Mouse (Mus musculus): ENCODE measurements around the gene Ccdc9b.

Ccdc9b gene

DNA sequence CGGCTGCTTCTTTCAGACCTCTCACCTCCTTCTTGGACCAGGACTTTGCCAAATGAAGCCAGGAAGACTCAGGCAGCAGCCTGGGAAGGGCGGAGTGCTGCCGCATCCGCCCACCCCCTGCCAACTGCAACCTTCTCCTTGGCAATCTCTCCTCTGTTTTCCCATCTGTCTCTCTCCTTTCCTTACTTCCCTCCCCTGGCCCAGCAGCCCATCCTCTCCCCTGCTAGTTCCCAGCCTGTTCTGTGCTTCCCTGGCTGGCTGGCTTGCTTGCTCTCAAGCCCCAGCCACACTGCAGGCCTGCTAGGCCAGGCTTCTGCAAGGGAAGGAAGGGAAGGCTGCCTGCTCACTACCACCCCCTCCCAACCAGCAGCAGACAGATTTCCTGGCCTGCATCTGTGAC lies 13.4 kb upstream of the Ccdc9b start:
- DNase-seq, result peak; percentile 74 to 77

DNA sequence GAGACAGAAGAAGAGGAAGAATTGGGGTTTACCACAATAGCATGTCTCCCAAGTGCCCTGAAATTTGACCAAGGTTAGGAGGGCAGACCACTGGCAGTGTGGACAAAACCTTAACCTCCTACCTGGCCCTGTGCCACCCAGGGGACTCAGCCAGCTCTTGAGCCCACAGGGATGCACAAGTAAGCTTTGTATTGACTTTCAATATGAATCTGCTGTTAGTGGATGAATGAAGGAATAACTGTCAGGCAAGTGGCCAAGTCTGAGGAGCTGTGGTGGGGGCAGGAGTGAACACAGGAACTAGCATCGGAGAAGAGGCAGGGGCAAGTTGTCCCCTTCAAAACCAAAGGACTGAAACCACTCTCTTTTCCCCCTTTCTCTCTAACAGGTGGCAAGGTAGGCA lies 12.9 kb upstream of the Ccdc9b start:
- peak; percentile 41 to 55 for DNase-seq

DNA sequence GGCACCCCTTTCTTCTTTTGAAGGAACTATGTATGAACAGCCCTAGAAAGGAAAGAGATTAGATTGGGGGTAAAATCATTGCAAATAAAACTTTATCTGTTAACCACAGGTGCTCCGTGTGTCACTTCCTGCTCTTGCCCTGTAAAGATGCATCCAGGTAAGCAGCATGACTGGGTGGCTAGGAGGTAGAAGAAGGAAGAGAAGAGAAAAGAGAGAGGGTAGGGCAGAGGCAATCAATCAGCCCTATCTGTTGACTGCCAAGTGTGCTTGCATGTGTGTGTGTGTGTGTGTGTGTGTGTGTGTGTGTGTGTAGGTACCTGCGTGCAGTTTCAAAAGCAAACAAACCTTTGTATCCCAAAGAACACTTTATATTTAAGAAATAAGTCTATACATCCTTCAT lies 12.1 kb upstream of the Ccdc9b start:
- DNase-seq, result no peak

DNA sequence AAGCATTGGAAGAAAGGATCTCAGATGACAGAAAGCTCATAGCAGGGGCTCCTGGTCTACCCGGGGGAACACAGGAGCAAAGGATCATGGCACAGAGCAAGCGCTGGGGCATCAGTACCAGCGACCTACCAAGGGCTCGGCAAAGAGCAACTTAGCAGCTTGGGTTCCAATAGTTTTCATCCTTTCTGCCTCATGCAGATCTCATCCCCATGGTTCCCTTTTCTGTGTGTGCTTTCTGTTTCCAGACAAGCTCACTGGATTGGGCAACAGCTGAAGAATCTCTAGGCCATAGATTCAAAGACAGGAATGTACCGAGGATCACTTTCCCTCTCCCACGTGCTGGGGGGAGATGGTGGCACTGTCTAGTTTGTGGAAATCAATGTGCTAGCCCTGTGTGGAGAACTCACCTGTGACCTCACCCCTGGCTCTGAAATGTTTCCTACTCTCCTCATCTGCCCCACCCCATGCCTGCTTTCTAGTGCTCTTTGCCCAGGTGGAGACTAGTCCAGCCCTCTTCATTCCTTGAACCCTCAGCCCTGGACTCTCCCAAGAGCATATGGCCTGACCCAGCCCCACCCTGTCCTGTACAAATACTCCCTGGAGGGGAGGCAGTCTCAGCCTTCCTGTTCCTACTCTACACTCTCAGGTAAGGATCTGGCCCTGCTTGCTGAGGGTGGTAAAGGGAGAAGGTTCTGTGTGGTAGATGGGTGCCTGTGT lies 9.9 kb upstream of the Ccdc9b start, which contains the start of gene Phgr1:
Gene Phgr1, plus strand, starts transcription at position 612 of the 717 bp plus-strand sequence.
- no peak for DNase-seq

DNA sequence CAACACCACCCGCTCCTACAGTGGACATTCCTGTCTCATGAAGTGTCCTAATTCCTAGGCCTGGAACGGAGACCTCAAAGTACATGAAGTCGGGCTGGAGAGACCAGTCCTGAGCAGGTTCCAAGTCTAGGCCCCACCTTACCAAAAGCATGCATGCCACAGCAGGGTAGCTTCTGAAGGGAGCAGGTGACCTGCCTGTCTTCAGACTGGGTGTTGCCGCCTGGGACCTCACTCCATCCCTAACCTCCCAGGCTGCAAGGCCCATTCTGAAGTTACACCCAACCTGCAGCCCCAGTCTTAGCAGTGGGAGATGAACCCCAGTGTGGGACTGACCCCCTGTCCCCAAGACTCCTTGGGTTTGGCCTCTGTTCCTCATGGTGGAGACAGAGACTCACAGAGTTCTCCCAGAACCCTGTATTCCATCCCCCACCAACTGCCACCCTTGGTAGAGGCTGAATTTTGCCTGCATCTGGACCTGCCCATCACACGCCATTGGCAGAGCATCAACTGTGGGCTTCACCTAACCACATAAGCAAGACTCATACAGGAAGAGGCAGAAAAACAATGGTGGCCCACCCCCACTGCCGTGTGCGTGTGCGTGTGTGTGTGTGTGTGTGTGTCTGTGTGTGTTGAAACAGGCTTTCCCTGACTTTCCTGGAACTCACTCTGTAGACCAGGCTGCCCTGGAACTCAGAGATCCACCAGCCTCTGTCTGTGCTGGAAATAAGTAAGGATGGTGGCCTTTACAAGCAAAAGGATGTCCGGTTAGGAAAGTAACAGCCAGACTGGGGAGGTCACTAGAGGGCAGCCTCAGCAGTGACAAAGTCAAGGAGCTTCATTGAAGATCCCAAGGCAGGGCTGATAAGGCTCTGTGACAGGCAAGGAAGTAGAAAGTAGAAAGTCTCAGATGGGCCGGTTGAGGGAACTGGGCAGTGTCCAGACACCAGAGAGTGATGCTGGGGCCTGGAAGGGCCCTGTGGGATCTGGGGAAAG lies 3.9 kb upstream of the Ccdc9b start:
- no peak for DNase-seq

DNA sequence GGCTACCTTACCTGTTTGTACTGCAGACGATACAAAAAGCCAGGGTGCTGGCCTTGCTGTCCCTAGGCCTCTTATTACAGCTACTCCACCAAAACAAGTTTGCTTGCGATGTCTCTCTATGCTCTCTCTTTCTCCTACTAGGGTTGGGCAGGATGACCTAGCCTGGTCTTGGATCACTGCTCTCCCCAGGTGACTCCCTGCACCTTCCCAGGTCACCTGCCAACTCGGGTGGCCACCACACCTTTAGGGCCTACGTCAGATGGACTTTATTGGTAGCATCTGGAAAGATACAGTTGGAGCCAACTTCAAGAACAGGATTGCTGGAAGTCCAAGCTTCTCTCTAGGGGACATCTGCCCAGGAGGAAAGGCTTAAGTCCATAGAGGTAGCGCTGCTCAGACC lies 2.4 kb upstream of the Ccdc9b start:
- DNase-seq, result no peak

DNA sequence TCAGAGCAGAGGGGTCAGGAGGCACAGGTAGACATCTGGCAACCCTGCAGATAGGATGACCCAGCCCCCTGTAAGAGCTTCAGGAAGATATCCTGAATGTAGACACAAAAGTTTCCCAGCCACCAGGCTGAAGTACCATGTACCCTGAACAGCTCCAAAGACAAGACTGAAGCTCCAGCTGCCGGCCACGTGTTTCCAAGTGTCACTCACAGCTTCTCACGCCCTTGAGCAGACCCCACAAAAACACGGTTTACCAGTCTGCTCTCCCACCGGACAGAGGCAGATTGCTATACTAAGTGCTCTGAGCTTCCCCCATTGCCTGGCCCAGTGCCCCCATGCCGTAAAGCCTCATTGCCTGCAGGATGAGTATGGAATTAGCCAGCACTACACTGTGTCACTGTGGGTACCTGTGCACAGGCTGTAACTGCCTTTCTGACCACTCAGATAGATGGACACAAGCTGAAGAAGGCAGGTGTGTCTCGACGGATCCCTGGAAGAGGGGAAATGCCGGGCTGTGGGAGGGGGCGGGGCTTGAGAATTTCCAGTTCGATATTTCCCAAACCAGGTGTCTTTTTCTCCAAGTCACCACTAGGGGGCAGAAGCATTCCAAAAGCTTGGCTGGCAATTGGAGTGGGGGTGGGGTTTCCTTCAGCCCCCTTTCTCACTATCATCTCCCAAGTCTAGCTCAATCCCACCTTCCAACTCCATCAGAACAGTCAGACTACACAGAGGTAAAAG lies 1.8 kb upstream of the Ccdc9b start:
- DNase-seq, result peak; percentile 59 to 77

DNA sequence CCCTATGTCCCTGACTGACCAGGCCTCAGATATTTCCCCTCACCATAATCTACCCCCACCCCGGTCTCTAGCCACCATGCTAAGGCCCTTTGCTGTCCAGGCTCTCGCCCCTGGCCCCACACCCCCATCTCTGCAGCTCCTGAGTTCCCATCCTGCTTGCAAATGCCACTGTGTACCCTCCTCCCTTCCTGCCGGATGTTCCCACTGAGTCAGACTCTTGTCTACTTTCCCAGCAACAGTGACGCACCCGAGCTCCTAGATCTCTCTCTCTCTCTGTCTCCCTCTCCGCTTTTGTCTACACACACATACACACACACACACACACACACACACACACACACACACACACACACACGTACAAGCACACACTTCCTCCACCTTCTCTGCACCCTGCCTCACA lies 1.0 kb upstream of the Ccdc9b start:
- no peak for DNase-seq

DNA sequence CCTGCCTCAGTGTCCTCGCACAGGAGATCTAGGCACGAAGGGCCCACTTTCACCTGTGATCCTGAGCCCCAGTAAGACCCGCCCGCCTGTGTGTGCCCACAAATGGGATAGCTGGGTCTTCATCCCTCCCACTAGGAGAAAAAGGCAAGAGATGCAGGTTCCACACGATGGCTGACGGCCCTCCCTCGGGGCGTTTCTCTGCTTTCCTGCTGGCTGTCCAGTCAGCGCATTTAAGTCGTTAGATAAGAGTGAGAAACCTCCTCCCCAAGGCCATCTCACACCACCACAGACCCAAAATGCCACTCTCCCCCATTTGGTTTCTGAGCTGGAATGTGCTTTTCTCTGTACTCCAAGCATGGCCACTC lies 305 bp upstream of the Ccdc9b start:
- DNase-seq, result no peak

DNA sequence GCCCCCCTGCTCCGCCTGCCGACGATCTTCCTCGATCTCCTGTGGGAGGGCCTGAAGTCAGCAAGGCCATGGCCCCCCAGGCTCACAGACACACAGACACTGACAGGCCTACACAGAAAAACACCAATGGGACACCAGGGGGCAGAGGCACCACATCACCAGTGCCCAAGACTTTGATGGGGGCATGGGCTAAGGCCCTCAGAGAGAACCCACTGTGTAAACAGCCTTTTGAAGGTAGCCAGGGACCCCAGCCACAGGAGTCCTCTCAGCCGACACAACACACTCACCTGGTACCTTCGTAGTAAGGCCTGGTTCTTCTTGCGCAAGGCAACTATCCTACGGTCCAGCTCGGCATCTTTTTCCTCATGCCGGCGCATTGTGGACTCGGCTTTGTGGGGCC lies 1.1 kb downstream of the Ccdc9b start:
- DNase-seq, result peak in 1 of 2 experiments; percentile 36

DNA sequence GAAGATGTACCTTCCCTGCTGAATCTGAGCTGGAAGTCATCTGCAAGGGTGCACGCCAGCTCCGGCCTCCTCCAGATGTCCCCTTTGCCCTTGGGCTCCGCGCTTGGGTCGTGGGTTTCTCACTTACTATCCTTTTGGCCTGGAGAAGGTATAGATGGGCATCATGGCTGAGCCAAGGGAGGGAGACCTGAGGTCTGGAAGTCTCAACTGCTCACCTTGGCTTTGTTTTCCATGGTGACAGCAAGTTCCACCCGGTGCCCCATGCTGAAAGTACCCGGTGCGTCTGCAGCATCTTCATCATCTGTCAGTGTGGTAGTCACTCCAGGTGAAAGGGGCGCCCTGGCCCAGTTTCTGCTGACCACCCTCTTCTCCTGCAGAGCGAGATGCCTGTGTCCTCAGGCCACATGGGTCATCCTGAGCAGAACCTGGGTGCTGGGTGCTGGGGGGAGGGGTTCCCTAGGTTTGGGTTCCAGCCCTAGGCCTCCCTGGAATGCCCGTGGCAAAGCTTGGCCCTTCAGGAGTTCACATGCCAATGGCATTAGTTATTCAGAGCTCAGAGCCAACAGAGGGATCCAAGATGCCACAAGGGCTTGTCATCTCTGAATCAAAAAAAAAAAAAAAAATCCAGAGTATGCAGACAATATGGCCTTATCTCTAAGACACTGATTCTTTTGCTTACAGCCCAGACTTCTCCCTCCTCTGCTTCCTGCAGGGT lies 2.0 kb downstream of the Ccdc9b start:
- peak in 1 of 2 experiments; percentile 13 for DNase-seq

DNA sequence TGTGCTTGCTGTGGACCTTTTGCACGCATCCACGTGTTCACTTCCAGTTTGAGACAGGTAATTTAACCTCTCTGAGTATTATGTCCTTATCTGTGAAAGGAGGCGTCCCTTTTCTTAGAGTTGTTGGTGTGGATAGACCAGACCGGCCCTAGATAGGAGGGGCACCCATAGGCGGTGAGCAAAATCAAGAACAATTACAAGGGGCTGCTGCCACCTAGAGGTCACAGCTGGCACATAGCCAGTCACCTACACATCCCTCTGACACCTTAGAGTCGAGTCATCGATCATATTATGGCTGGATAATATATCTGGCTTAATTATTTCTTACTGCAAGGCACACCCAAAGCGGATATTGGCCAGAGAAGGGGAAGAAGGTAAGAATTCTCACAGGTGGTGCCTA lies 2.6 kb downstream of the Ccdc9b start:
- peak; percentile 45 to 70 for DNase-seq

DNA sequence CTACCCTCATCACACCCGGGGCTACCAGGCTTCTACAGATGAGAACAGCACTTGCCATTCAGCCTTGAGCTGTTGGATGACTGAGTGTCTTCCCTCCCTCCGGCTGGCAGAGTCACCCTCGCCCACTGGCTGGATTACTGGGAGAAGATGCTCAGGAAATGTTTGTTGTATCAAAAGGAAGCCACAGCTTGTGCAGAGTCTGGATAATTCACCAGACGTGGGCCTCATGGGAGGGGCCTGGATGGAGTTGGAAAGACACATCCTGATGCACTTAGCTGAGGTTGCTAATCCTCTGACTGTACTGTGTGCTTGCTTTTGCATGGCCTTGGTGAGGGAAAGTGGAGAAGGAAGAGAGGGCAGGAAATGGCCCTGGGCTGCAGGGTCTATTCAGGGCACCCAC lies 6.4 kb downstream of the Ccdc9b start:
- peak; percentile 2 for DNase-seq

DNA sequence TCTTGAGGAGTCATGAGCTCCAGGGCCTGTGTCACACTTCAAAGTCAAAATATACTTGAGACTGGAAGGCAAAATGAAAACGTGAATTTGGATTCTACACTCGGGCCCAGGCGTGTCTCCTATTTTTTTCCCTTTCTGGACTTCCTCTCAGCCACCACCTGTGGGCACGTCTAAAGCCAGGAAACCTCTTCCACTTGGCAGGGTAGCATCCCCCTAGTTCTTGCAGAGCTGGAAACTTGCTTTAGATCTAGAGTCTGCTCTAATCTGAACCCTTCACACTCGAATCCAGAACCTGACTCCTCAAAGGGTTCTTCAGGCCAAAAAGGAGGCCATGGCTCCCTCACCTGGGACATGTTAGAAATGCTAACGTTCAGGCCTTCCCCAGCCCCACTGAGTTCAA lies 7.1 kb downstream of the Ccdc9b start:
- DNase-seq, result peak in 1 of 2 experiments; percentile 0

DNA sequence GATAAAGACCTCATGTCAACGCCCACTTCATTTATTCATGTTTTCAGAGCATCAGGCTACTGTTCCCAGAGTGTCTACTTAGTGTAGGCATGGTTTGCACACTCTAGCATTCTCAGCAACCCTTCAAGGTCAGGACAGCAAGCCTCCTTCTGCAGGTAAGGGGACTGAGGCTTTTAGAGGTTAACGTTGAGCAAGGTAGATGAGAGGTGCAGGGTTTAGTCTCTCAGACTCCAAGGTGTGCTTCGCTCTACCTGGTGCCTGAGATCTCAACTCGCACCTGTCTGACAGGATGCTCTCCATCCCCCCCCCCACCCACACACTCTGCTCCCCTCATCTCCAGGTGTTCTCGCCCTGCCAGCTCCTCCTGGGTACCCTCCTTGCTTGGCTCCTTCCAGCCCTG lies 8.3 kb downstream of the Ccdc9b start:
- DNase-seq, result peak; percentile 0 to 1

DNA sequence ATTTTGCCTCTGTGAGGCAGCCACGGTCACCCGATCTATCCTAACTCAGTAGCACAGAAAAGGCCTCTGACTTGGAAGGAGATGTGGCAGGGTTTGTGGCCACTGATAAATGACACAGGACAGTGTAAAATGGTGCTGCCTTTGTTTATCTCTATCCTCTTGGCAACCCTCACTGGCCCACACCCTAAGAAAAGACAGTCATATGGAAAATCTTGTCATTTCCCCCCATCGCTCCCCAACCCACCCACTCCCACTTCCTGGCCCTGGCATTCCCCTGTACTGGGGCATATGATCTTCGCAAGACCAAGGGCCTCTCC lies 9.7 kb downstream of the Ccdc9b start:
- DNase-seq, result no peak

DNA sequence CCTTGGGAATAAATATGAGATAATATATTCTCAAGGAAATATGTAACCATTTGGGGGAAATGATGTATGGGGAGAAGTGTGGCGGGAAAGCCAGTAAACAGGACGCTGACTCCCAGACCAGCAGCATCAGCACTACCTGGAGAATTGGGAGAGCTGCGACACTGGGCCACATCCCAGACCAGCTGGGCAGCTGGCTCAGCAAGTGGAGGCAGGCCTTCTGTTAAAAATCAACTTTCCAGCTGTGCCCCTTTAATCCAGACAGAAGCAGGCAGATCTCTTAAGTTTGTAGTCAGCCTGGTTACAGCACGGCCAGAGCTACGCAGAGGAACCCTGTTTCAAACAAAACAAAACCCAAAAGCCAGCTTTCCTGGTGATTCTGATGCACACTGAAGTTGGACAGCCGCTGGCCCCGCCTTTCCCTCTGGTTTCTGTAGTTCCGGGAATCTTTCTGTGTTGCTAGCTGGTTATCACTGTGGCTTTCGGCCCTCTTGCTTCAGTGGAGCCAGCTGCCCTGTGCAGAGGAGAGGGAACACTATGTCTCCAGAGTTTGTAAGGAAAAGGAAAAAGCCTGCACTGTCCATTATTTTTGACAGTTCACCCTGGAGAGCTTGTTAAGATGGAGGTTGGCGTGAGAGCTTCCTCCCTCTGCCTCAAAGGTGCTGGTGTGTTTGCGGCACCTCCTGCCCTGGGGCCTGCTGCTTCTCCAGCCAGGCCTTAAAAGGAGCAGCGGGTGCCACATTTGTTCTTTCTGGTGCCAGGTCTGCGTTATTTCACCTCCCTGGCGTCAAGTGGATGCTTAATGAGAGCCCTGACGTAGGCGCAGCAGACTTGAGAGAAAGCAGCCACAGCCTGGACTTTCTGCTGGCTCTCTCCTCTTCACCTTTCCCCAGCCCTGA lies 10.3 kb downstream of the Ccdc9b start:
- DNase-seq, result peak; percentile 10 to 16

DNA sequence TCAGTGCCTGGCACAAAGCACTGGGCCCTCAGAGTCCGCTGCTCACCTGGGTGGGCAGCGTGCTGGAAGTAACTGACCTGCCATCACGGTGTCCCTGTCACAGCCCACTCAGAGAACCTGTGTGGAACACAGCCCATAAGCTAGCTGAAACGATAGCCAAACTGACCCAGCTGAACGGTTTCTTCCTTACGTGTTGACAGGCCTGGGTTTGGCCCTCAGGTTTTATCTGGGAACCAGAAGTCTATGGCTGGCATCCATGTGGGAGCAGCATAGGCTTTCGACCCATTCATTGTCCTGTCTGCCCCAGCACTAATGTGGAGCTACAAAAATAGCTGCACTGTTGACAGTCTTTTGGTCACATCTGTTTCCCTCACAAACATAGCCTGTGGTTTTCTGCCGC lies 12.0 kb downstream of the Ccdc9b start:
- peak in 1 of 2 experiments; percentile 8 for DNase-seq

DNA sequence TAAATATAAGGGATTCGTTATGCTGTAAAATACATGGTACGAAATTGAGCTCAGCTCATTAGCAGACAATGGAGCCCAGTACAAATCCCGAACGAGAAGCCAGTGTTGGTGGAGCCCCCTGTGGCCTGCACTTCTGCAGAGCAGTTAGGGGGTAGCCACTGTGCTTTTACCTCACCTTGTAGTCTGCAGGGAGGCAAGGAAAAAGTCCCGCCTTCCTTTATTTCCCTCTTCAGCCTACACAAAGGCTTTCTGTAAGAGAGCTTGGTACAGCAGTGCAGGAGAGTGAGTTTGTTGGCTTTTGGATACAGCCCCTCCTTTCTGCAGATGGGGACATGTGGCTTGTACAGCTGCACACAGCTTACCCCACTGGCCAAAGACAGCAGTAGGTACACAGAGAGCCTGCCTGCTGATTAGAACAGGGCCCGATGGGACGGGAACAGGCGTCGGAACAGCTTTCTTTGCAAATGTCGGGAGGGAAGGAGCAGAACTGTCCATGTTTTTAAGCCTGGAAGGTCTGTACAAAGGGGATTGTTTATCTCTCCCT lies 13.0 kb downstream of the Ccdc9b start:
- no peak for DNase-seq

DNA sequence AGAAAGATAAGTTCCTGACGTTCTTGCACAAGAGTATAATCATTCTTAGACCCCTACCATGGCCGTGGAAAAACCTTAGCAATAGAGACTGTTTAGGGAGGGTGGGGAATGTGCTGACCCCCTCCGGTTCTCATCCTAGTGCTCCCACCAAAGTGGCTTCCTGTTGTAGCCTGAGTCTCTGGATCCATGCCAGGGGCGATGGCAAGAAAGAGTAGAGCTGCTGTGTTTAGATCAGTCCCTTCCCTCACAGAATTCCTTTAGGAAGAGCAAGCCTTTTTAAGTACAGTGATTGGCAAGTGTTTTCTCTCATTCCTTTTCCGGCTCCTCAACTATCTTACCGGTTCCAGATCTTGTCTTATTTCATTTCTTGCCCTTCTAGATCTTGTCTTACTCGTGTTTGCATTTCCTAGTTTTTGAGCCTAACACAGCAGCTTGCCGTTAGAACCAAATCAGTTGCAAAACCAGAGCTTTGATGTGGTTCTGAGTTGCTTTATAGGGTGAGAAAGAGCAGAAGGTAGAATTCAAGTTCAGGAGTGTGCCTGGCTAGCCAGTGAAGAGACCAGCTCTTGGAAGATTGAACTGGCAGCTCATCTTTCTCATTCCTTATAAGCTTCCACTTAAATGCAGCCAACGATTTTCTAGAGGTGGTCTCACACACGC lies 15.0 kb downstream of the Ccdc9b start:
- peak; percentile 49 to 73 for DNase-seq

Measured in cerebellum, postnatal 25 days (tissue).